Mouse (Mus musculus): ENCODE data around the gene Duox2.

- TF ChIP-seq CTCF (IDR thresholded peaks at IDR 0.05; ENCODE audit: borderline replicate concordance, insufficient read depth, low read depth, low read length) (no peak), POLR2A (IDR thresholded peaks at IDR 0.05; ENCODE audit: borderline replicate concordance, insufficient read depth, low read length) (no peak)
Observed at GRCm38 (mm10) chr2:122301921-122302573, 3.8 kb upstream of the Duox2 start.
